Mouse (Mus musculus) monocyte, adult 5-6 weeks (primary cell): ENCODE data around the gene Zfp184. TPM values are rescaled to one million over a fixed set of nuclear protein-coding genes. Genes with fewer than 3 reads are reported as not detected.

ENCODE experiments used
- ATAC-seq: fragments of 153-309, 156-312 bp; replicated peaks from 2 replicates; pipeline ENCODE4 v1.8.0; 2017; ENCODE audit warnings: mild to moderate bottlenecking; ENCODE audit not compliant: low TSS enrichment, insufficient number of reproducible peaks, severe bottlenecking, poor library complexity, low FRiP score
- total RNA-seq: library from RNA; stranded (forward); fragments of 200-1000, 200-491, 200-594 nt; gene quantifications from 3 replicates; pipeline ENCODE4 v1.2.3, GENCODE M21; 2017

Gene Zfp184
- total RNA-seq, 1 experiment from 2014 or later, result not detected

- ATAC-seq, result no peak
Measured at GRCm38 (mm10) chr13:21918570-21919419, 26.1 kb upstream of the Zfp184 start.

- ATAC-seq, result no peak
Measured at GRCm38 (mm10) chr13:21919836-21920431, 25.0 kb upstream of the Zfp184 start.

- ATAC-seq, result no peak
Measured at GRCm38 (mm10) chr13:21920681-21921233, 24.1 kb upstream of the Zfp184 start.

GRCm38 (mm10) chr13:21923417-21923816, 21.5 kb upstream of the Zfp184 start:
- ATAC-seq, result no peak

GRCm38 (mm10) chr13:21924734-21925335, 20.1 kb upstream of the Zfp184 start:
- ATAC-seq, result no peak

GRCm38 (mm10) chr13:21930981-21931380, 13.9 kb upstream of the Zfp184 start:
- no peak for ATAC-seq

- ATAC-seq, result no peak
Measured at GRCm38 (mm10) chr13:21931740-21932139, 13.2 kb upstream of the Zfp184 start.

GRCm38 (mm10) chr13:21933626-21934548, 11.0 kb upstream of the Zfp184 start:
- ATAC-seq, result no peak

GRCm38 (mm10) chr13:21934982-21935791, 9.7 kb upstream of the Zfp184 start:
- ATAC-seq, result 0 out of 2 replicates have a peak, but pooled peaks have one; percentile 34

GRCm38 (mm10) chr13:21935833-21936232, 9.1 kb upstream of the Zfp184 start:
- no peak for ATAC-seq

- ATAC-seq, result no peak
Measured at GRCm38 (mm10) chr13:21936968-21937367, 7.9 kb upstream of the Zfp184 start.

GRCm38 (mm10) chr13:21940213-21940612, 4.7 kb upstream of the Zfp184 start:
- peak; percentile 87 for ATAC-seq

- 0 out of 2 replicates have a peak, but pooled peaks have one; percentile 23 for ATAC-seq
Measured at GRCm38 (mm10) chr13:21940811-21941321, 4.0 kb upstream of the Zfp184 start.

GRCm38 (mm10) chr13:21943644-21944043, 1.2 kb upstream of the Zfp184 start:
- ATAC-seq, result no peak

GRCm38 (mm10) chr13:21944592-21944925, 335 bp upstream of the Zfp184 start:
- ATAC-seq, result peak; percentile 22; the same call in 1 of the 2 replicates

- no peak for ATAC-seq
Measured at GRCm38 (mm10) chr13:21969269-21969668, 24.4 kb downstream of the Zfp184 start.

- no peak for ATAC-seq
Measured at GRCm38 (mm10) chr13:21969816-21970215, 24.9 kb downstream of the Zfp184 start.
